Mouse (Mus musculus) ovary, adult 18-20 months (tissue): ENCODE data around the gene P2ry13.
A peak's percentile ranks its signal among the peaks of the same experiment; 100 is the strongest.

Experiments used
- DNase-seq: peaks from one replicate; pipeline ENCODE4 v3.0.0; 2022; ENCODE audit warnings: low spot score, mixed read lengths

The P2ry13 gene

DNA sequence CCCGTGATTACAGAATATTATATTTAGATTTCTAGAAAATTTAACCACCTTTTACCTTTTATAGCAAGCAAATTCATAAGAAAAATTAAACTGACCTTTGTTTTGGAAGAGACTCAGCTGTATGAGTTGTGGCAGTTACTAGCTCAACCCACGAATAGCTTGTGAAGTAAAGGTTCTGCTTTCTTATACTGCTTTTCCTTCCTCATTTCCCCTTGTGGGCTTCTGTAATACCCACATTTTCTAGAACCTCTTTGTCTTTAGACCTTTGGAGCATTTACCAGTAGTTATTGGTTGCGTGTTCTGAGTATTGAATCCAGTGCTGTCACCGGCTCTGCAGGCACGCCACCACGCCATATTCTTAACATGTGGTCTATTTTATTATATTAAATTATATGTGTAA is at the start of gene P2ry13:
Gene P2ry13 (minus strand): TSS at position 156 of the 400 bp plus-strand sequence.
- no peak for DNase-seq

DNA sequence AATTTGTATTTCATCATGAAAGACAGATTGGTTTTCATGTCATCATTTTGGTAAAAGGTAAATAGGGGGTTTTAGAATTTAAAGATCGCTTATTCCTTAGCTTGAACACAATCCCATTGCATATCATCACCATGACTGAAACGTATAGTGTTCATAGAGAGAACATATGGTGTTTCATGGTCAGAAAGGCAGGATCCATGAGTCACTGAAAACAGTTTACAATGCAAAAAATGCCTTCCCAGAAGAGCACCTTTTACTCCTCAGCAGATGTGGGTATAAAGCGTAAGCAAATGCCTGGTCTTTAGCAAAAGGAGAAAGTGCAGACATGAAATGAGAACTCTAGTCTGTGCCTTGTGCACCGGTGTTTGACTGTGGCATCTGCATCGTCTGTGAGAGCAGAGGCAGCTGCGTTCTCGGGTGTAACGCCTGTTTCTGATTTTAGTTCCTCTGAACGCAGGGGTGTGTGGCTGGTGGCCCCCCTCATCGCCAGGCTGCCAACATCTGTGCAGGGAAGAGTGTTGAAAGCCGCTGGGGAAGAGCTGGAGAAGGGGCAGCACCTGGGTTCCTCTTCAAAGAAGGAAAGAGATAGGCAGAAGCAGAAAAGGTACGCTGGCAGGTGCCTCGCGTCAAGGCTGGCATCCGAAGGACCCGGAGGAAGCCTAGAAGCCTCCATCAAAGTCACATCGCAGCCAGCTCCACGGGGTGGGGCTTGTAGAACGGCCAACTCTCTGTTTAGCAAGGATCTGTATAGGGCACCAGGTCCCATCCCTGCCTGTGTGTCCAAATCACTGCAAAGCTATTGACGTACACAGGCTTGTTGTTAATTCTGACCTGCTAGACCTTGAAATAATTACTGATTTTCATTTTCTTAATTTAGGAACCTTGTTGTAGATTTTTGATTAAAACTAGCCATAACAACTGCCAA is 47.3 kb upstream of the P2ry13 start:
- DNase-seq = no peak

DNA sequence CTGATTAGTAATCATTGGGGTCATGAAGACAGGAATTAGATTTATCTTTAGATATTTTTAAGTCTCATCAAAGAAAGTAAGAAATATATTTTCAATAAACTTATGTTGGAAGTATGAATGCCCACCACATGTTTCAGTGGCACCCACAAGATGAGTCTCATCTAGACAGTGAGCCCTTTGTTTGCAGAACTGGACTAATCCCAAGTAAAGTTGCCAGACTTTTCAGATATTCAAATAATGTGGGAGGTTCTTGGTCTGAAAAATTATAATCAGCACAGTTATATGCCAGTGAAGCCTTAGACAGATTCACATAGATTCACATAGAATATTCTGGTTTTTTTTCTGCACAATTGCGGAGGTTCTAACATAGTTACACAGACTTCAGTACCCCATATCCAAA is 39.8 kb upstream of the P2ry13 start:
- DNase-seq = no peak

DNA sequence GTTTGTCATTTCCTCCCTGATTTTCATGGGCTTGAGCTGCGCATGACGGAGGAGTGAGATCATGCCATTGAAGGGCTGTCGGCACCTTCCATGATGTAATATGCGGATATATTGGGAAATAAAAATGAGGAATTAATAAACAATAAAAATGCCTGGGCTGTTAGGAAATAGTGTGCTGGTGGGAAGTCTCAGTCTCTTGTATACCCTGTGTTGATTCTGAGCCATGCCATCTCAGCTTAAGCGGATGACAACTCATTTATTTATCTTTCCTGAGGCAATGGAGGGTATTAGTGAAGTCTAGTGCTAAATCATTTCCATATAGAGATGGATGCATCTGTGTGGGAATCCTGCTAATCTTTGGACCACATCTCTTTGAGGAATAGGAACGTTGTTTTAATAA is 37.3 kb upstream of the P2ry13 start:
- DNase-seq = no peak

DNA sequence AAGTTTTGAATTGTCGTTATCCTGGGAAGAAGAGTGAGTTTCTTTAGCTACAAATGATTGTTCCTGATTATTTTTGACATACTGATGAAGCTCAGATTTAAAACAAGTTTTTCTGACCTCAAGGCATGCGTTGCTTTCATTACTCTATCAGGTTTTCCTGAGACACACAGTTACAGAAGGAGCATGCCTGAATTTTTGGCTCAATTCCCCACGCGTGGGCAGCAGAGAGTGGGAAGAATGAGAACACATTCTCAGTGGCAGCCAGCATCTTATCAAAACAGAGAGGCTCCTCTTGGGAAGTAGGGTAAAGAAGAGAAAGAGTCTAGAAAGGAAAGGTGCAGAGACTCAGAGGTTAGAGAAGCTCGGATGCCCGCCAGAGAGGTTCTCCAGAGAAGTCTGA is 32.7 kb upstream of the P2ry13 start:
- peak; percentile 12 for DNase-seq

DNA sequence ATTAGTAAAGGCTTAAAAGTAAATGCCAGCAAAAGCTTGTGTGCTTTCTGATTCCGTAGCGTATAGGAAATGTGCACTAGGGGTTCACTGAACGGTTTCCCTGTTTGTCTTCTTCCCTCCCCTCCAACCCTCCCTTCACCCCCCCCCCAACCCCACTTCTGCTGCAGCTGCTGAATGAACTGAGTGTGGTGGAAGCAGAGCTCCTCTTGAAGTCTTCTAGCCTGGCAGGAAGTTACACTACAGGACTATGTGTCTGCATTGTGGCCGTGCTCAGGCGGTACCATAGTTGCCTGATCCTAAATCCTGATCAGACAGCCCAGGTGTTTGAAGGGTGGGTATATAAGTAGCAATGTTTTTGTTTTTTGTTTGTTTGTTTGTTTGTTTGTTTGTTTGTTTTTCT is 24.2 kb upstream of the P2ry13 start:
- DNase-seq = no peak

DNA sequence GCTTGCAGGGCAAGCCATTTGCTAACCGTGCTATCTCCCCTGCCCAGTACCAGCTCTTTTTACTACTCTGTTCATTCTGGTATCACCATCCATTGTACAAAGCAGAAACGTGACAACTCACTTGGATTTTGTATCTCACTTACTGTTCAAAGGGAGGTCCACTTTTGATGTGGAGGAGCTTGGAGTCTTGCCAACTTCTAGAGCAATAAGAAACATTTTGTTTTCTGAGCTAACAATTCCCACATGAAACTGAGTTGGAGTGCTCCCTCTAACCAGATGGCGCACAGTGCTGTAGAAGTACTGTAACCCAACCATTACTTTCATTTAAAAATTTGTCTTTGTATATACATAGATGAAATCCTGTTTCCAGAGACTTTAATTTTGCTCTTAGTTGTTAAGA is 20.2 kb upstream of the P2ry13 start:
- DNase-seq = no peak

DNA sequence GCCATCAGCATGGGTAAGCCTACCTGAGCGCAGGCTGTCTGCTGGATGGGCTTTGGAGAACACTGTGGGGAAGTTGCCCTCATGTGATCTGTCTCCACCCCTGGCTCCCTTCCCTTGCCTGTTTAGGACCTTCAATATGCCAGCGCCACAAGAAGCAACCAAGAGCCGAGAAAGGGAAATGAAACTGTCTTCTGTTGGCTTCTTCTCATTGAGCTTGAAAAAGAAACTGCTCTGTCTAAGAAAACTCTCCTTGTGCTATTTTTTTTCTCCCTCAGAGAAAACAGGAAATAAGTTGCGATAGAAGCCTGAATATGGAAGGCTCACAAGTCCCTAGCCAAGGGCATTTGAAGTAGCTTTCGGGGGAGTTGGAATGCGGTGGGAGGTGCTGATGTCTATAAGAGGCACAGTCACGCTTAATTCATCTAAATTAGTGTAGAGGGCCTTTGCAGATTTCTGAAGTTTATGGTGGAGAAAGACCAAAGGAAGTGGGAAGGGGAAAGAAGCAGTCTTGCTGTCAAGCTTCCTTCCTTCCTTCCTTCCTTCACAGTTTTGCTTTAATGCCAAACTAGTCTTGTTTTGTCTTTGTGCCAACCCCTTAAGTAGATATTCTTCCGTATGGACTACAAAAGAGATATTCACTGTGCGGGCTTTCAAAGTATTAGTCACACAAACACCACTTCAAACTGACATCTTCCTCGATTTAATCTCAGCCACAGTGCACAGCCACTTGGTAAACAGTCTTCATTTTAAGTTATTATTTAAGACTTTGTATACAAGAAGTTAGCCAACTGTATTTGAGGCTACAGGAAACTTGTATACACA is 18.3 kb upstream of the P2ry13 start:
- DNase-seq = no peak

DNA sequence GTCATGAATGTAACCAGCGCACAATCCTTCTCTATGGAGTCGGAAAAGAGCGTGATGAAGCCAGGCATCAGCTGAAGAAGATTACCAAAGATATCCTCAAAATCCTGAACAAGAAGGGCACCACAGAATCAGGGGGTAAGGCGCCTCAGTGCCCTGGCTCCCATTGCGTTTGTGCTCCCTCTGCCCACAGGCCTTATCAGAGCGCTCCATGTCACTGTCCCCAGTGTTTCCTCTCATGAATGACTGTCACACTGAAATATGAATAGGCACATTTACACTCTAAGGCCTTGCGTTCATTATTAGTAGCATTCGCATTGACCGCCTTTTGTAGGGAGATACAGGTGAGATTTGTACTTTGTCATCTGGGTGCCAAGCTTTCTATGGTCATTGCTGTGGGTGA is 17.0 kb upstream of the P2ry13 start:
- DNase-seq = no peak

DNA sequence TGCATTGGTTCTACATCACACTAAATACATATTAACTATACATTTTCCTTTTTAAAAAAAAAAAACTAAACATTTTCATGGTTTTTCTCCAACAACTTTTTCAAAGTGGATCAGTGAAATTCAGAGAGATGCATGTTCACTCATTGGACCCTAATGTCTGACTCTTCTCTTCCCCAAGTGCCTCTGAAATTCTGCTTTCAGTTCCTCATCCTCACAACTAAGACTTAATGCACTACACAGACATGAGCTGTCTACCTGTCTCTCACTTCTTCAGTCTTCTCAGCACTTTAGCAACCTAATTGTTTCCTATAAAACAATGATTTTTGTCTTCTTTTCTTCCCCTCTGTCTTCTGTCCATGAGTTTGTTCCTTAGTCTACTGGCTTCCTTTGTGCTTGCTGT is 14.7 kb upstream of the P2ry13 start:
- no peak for DNase-seq

DNA sequence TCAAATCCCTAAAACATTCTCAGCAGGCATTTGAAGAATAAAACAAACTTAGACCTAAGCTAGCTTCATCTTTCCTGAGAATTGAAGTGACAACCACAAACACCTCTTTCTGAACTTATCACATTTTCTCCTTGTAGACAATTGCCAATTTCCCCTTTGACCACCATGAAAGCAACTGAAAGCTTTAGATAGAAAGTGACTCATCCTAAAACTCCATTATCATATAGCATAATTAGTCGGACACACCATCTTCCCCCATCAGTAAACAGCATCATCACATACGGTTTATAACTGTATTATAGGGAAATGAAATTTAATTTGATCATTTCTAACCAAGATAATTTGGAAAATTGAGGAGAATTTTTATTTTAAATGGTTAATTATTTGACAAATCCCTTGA is 11.6 kb upstream of the P2ry13 start:
- no peak for DNase-seq

DNA sequence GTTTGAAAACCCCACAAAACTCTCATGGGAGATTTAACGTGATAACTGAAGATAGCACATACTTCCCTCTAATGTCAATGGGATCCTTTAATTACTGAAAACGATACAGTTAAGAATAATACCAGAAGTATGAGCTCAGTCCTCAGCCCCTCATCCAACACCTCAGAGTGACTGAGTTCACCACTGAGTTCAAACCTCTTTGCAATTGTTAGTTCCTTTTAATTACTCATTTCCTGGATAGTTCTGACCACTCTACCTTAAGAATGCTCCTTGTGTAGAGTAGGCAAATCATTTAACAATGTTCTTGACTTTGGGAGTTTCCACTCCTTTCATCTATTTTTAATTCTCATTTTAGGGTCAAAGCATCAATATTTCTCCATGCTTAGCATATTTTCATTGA is 8.6 kb upstream of the P2ry13 start:
- DNase-seq = no peak

DNA sequence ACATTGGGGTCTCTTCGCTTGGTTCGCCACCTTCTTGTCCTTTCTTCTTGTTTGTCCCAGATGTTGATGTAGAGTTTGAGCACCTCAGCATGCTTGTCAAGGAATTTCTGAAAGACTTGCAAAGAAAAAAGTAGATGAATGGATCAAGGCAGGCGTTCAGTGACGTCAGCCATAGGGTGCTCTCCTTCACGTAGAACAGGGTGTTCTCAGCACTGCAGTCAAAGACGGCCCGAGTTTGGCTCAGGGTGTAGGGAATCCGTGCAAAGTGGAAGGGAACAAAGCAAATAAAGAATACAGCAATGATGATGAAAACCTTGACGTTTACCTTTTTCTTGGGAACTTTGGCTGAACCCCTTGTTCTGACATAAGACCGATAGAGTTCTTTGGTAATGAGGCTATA is 6.5 kb upstream of the P2ry13 start:
- DNase-seq = no peak

DNA sequence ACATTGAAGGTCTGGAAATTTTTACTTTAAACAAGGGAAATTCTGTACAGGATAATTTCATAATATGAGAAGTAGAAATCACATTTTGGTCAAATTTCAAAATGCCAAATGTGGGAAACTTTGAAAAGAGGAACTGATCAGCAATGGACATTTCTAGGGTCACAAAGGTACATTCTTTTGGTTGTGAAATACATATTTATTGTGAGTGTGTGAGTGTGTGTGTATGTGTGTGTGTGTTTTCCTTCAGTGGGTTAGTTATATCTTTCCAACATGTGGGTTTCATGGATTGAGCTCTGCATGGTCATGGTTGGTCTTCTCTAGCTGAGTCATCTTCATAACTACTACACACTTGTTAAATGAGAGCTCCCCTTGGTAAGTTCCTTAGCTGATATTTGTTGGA is 1.7 kb upstream of the P2ry13 start:
- DNase-seq = no peak

DNA sequence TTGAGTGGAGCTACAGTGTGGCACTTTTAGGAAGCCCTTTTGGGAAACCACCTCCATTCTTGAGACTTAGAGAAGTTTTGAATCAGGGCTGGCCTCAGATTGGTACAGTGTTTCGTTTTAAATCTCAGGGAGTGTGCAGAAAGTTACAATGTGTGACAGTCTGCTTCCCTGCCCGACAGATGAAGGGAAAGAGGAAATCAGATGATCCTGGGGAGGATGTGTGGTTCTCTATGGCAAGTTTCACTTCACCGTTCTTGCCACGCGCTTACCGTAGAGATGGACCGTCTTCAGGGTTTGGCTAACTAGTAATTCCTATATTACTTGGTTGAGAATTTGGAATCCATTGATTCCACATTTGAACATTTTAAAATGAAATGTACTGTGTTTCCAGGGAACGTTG is 1.1 kb upstream of the P2ry13 start:
- DNase-seq = no peak

DNA sequence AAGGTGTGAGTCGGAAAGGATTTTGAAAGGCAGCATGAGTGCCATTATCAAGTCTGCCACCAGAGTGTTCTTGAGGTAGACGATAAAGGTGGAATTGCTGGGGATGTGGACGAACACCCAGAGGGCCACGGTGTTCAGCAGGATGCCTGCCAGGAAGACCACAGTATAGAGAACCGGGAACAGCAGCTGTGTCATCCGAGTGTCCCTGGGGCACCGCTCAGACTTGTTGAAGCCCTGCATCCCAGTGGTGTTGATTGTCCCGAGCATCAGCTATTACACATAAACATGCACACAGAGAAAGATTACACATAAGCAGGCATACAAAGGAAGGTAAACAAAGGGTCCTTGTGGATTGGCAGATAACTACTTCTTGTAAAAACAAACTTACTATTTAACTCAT is 593 bp downstream of the P2ry13 start:
- no peak for DNase-seq

DNA sequence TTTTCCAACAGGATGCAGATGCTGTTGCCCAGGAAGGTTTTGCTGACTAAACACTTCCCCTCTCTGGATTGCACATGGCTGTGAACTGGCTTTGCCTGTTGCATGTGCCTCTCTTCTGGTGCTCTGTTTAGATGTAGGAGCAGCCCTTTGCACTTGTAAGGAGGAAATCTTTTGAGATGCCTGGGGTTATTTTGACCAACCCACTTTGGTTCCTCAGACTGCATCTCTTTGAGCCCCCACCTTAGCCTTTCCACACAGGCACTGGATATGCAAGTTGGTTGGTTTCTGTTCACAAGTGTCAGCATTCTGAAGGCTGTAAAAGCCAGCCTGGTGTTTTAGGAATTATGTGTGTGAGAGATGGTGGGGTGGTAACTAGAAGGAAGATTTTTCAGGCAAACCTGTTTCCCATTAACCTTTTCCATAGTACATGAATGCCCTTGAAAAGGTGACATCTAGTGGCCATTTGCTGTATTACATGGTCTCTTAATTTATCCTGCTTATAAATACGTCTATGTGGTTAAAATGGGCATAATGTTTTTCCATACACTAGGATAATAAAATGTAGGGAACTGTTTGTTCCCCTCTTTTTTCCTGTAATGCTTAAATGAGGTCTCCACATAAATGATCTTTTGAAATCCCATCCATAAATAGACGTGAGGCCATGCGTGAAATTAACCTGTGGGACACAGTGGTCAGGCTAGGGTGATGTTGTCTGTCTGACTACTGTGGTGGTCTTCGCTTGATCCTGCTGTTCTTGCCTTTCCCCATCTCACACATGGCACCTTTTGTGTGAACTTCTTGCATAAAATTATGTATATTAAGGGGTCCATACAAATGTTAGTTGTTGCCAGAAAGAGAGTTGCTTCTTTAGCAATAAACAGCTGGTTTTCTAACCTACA is 1.8 kb downstream of the P2ry13 start:
- no peak for DNase-seq

DNA sequence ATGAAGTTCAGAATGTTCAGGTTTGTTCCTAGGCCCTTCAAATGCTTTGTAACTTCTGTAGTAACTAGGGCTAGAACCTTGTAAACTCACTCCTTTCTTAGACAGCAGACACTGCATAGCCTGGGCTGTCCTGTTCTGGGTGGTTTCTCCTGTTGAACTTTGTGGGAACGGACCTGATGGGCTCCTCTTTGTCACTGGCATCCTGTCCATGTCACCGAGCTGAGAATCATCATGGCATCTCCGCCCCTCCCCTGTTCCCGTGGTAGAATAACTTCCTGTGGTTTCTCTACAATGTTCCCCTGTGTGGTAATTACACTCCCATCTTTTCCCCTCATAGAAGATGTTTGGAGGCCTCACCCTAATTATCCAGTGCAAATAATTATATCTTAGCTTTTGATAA is 4.7 kb downstream of the P2ry13 start:
- no peak for DNase-seq

DNA sequence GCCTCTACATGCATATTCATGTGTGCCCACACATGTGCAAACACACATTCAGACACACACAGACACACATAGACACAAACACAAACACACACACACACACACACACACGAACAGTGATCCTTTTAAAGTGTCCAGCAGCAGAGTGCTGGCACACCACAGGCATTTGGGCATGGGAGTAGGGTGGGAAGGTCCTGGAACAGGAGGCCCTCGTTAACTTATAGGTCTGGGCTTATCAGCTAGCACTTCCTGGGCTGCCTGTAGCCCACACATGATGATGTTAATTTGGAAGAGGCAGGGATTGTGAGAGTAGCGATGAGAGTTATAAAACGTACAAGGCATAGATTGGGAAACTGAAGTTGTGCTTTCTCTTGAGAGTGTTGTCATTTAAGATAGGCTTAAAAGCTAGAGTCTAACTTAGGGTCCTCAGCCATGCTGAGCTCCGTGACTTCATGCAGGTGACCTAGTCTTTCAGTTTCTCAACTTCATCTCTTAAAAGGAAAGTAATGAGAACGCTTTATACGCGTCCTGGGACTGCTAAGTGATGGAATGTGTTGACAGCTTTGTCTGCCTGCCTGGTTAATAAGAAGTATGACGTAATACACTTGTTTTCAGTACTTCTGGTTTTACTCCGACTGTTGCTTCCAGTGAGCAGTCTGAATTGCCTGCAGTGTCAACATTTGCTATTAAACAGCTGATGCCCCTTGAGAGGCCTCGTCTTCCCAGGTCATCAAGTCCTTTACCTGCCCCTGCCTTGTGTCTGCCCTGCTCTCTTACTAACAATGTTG is 5.8 kb downstream of the P2ry13 start:
- DNase-seq = no peak

DNA sequence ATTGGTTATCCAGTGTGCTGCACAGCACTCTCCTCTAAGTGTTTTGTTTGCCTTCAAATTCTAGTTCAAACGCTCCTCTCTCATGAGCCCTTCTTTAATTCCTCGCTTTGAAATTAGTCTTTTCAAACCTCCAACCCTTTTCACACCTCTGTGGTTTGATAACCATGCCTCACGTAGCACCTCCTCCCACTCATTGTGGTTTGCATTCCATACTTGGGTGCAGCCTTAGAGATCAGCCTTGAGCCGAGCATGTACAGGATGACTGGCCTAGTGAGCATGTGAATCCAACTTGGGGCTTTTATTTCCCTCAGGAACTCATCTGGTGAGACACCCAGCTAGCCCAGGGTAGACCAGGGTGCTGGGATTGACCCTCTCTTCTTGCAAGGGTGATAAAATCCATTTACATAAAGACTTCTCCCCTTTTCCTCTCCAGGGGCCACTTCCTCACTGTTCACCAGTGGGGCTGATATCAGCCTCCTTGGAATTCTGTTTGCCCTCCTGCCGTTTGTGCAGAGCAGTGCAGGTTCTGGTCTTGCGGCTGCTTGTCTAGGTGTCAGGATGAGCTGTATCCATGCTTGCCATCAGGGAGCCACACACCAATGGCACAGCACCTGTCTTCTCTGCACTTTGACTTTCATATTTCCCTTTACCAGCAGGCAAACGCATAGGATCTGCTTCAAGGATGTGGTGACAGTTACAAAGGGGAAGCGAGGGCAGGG is 6.7 kb downstream of the P2ry13 start:
- DNase-seq = no peak
